Mouse (Mus musculus) liver, adult 2 months (tissue): Measurements from ENCODE around the gene Gabrb3. TPM values are rescaled to one million over a fixed set of nuclear protein-coding genes. Genes with fewer than 3 reads are reported as not detected.

Experiments
- DNase-seq: peaks from one replicate; pipeline ENCODE4 v3.0.0-alpha.2; 2011; ENCODE audit warnings: low read depth, low spot score; ENCODE audit errors: extremely low read depth
- H3K27ac ChIP-seq: fragments of 200-500 bp; replicated peaks from 2 replicates; pipeline ENCODE4 v1.5.1; 2012; ENCODE audit warnings: low read depth, mild to moderate bottlenecking, control low read depth, inconsistent platforms, low read length; ENCODE audit not compliant: insufficient read depth
- H3K27me3 ChIP-seq: fragments of 200-500 bp; 2 replicates; pipeline ENCODE4 v1.6.1; 2012; ENCODE audit warnings: mild to moderate bottlenecking, moderate library complexity, low read length, inconsistent platforms; ENCODE audit not compliant: control insufficient read depth, insufficient read depth
- H3K36me3 ChIP-seq: fragments of 200-500 bp; 2 replicates; pipeline ENCODE4 v1.6.1; 2012; ENCODE audit warnings: low read length, inconsistent platforms; ENCODE audit not compliant: control insufficient read depth, insufficient read depth
- H3K4me1 ChIP-seq: fragments of 200-500 bp; 2 replicates; pipeline ENCODE4 v1.6.1; 2011; ENCODE audit warnings: low read length; ENCODE audit not compliant: control insufficient read depth, insufficient read depth
- H3K4me3 ChIP-seq: fragments of 200-500 bp; 2 replicates; pipeline ENCODE4 v1.5.1; 2011; ENCODE audit warnings: low read depth, mild to moderate bottlenecking, control low read depth, low read length, moderate library complexity; ENCODE audit not compliant: insufficient read depth
- H3K79me2 ChIP-seq: fragments of 200-500 bp; 2 replicates; pipeline ENCODE4 v1.6.1; 2012; ENCODE audit warnings: inconsistent platforms, mild to moderate bottlenecking, low read length, moderate library complexity; ENCODE audit not compliant: control insufficient read depth, insufficient read depth
- H3K9ac ChIP-seq: fragments of 200-500 bp; 2 replicates; pipeline ENCODE4 v1.6.1; 2012; ENCODE audit warnings: low read depth, mild to moderate bottlenecking, control low read depth, inconsistent platforms, low read length
- CTCF ChIP-seq: fragments of 200-500 bp; IDR thresholded peaks from 2 replicates; pipeline ENCODE4 v1.5.1; 2011; ENCODE audit warnings: low read depth, low read length, control low read depth
- POLR2A ChIP-seq: fragments of 200-500 bp; IDR thresholded peaks from 2 replicates; pipeline ENCODE4 v1.6.1; 2011; ENCODE audit warnings: low read length, control low read depth; ENCODE audit not compliant: insufficient read depth; ENCODE audit errors: extremely low read depth
- WGBS: fragments of 180-500 bp; shearing (Covaris S2); methylation state at CpG from one replicate; pipeline ENCODE4 v1.1.7; 2018; 5-methylcytosine and 5-hydroxymethylcytosine counted together
- polyA plus RNA-seq: library from polyadenylated mRNA; depleted of rRNA; stranded (reverse); fragments of >200 nt; gene quantifications from 2 replicates; pipeline ENCODE4 v1.2.3, GENCODE M21; 2012
- total RNA-seq: library from RNA; depleted of rRNA; stranded (reverse); fragments of >200 nt; gene quantifications from 2 replicates; pipeline ENCODE4 v1.2.3, GENCODE M21; 2014

Gabrb3 gene
- total and polyA plus RNA-seq, 2 experiments = 0.28 to 0.55 TPM

- Histone ChIP-seq H3K36me3 (no peaks in the 10 kb centered on the region), H3K4me1 (no peaks in the 10 kb centered on the region), H3K4me3 (no peak overlapping the region), H3K79me2 (no peaks in the 10 kb centered on the region), H3K9ac (no peak overlapping the region), H3K27ac (no peak overlapping the region), H3K27me3 (no peaks in the 10 kb centered on the region)
- DNase-seq = no peak
- 58% methylated on average over 1 of the region's 1 CpGs for WGBS
- TF ChIP-seq CTCF = no peak
- TF ChIP-seq POLR2A = no peak
These were observed 284.1 kb downstream of the Gabrb3 start for GRCm38 (mm10) chr7:57703580-57703979.

DNA sequence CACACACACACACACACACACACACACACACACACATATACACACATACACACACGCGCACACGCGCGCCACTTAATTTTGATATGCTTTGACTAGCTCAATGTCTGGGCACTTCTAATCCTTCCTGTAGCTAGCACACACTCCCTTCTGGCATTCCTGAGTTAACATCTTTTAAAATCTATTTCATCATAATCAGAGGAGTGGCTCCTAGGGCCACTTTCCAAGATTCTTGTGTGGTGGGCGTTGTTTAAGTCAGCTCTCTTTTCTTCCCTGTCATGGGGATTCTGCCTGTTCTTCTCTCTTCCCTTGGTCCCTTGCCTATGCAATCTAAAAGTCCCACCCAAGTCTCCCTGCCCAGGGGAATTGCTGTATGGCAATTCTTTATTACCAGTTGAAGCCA, 286.6 kb downstream of the Gabrb3 start:
- H3K36me3 ChIP-seq = no peaks in the 10 kb centered on the region
- H3K27ac ChIP-seq = no peak overlapping the region
- WGBS = 93% methylated on average over 6 of the region's 6 CpGs
- H3K4me3 ChIP-seq = no peak overlapping the region
- H3K4me1 ChIP-seq = no peaks in the 10 kb centered on the region
- no peaks in the 10 kb centered on the region for H3K27me3 ChIP-seq
- H3K9ac ChIP-seq = no peak overlapping the region
- DNase-seq = no peak
- TF ChIP-seq POLR2A (no peak), CTCF (no peak)
- no peaks in the 10 kb centered on the region for H3K79me2 ChIP-seq

DNA sequence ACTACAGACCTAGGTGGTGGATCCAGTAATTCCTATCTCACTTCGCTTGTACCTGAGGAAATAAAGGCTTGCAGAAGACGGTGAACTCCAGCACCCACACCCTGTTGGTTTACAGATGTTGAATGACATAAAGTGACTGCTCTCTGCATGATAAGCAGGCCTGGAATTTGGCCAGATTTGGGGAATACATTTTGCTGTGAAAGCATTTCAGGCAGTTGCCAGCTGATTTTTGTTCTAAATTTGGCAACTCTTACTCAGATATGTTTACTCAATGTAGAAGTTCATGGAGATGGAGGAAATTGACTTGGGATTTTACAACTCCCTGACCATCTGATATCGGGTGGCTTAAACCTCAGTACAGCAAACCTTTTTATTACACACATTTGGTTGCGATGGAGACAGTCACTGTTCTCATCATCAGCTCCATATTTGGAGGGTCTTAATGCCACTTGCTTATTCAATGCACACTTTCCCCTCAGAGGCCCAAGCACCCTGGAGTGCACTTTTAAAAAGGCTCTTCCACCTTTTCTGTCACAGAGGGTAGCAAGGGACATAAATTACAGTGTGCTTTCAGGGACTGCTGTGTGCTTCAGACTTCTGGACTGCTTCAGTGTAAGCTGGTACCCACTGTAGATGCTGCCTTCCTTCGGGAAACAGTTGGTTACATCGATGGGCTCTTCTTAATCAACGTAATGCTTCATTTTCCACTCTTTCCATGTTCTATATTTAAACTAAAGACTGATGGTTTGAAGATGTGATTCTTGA, 287.7 kb downstream of the Gabrb3 start:
- DNase-seq = peak; percentile 3
- no peak overlapping the region for H3K9ac ChIP-seq
- H3K27me3 ChIP-seq = no peaks in the 10 kb centered on the region
- TF ChIP-seq POLR2A = no peak
- no peak for TF ChIP-seq CTCF
- 75% methylated on average over 7 of the region's 7 CpGs for WGBS
- H3K36me3 ChIP-seq = no peaks in the 10 kb centered on the region
- H3K4me3 ChIP-seq = no peak overlapping the region
- H3K4me1 ChIP-seq = no peaks in the 10 kb centered on the region
- H3K79me2 ChIP-seq = no peaks in the 10 kb centered on the region
- H3K27ac ChIP-seq = no peak overlapping the region

- Histone ChIP-seq H3K4me3 (no peak overlapping the region), H3K27me3 (no peaks in the 10 kb centered on the region), H3K4me1 (no peaks in the 10 kb centered on the region), H3K9ac (no peak overlapping the region), H3K27ac (no peak overlapping the region), H3K36me3 (no peaks in the 10 kb centered on the region), H3K79me2 (no peaks in the 10 kb centered on the region)
- DNase-seq = no peak
- TF ChIP-seq CTCF (no peak), POLR2A (no peak)
These were observed 292.2 kb downstream of the Gabrb3 start for GRCm38 (mm10) chr7:57711709-57712108.

DNA sequence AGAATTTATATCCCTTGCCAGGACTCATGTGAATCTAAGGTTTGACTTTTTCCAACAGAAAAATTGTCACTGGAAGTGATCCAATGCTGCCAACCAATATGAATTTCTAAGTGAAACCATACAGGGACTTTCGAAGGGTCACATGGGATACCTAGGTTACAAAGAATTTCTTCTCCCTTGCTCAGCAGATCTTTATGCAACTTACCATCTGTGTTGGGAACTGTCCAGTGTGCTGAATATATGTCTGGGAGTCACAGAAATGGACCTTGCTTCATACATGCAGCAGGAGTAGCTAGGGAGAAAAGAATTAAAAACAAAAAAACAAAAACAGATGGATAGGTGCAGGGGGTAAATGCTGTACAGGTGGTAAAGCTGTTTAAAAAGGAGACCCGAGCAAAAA, 327.3 kb downstream of the Gabrb3 start:
- Histone ChIP-seq H3K27ac (no peak overlapping the region), H3K4me3 (no peak overlapping the region), H3K9ac (no peak overlapping the region), H3K36me3 (no peaks in the 10 kb centered on the region), H3K4me1 (no peaks in the 10 kb centered on the region), H3K27me3 (no peaks in the 10 kb centered on the region), H3K79me2 (no peaks in the 10 kb centered on the region)
- DNase-seq = no peak
- TF ChIP-seq CTCF = no peak
- no peak for TF ChIP-seq POLR2A
- WGBS = 69% methylated on average over 2 of the region's 2 CpGs

- H3K27ac ChIP-seq = no peak overlapping the region
- no peak for DNase-seq
- H3K4me3 ChIP-seq = no peak overlapping the region
- no peak overlapping the region for H3K9ac ChIP-seq
- WGBS = 87% methylated on average over 5 of the region's 5 CpGs
- no peaks in the 10 kb centered on the region for H3K36me3 ChIP-seq
- no peaks in the 10 kb centered on the region for H3K4me1 ChIP-seq
- H3K79me2 ChIP-seq = no peaks in the 10 kb centered on the region
- H3K27me3 ChIP-seq = no peaks in the 10 kb centered on the region
- TF ChIP-seq POLR2A (no peak), CTCF (no peak)
These were observed 341.0 kb downstream of the Gabrb3 start for GRCm38 (mm10) chr7:57760466-57760865.
